16 mouse cellular contexts compared by ENCODE assay signal in the genomic region with DNA sequence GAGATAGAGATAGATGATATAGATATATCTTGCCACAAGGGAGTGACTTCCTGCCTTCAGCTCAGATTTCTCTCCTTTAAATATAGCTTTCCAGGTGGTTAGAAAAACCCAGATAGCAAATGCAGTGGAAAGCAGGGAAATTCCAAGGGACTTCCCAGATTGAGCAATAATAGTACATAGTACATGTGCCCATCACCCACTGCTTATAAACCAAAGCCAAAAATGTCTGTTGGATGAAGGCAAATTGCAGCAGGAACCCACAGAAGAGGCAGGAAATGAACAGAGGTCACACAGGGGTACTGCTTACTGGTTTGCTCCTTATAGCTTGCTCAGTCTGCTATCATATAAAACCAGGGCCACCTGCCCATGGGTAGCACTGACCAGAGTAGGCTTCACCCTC. TPM values are rescaled to one million over a fixed set of nuclear protein-coding genes. Genes with fewer than 3 reads are reported as not detected.
DNase-seq lines count a peak whose midpoint lies in the region; ATAC-seq and TF ChIP-seq lines count a peak whose summit lies in the region.
"Had no signal": no experiment of that assay in that cellular context is flagged by ENCODE, and none has a peak within 500 bp of the region (broad histone marks: within the 10 kb centered on the region; RNA-seq: fewer than 3 reads in every experiment).

No protein-coding gene starts in this region.

- no peak overlapping the region for H3K4me3 ChIP-seq in testis, adult 2 months (ENCODE audit: control insufficient read depth, low read depth, low read length)
- no peak overlapping the region for H3K4me3 ChIP-seq in stomach, postnatal 0 days (ENCODE audit: low read depth, low read length)
- H3K4me3 ChIP-seq in left cerebral cortex, adult 2 months = no peak overlapping the region
- H3K4me3 ChIP-seq: erythroblast, embryonic 14.5 days; myocyte had no signal

- 0 out of 2 replicates have a peak, but pooled peaks cover 5% of the 10 kb centered on the region for H3K9me3 ChIP-seq in stomach, postnatal 0 days (ENCODE audit: control insufficient read depth, low read length)

- H3K4me1 ChIP-seq in testis, adult 2 months (ENCODE audit: control insufficient read depth, insufficient read depth, low read length) = no peaks in the 10 kb centered on the region
- H3K4me1 ChIP-seq in stomach, postnatal 0 days (replicated peaks; ENCODE audit: control insufficient read depth, insufficient read depth) = peaks cover 8% of the 10 kb centered on the region

- peak; percentile 74 for ATAC-seq in inflammation-experienced regulatory T-cells, adult 6 months
- ATAC-seq in stomach, postnatal 0 days (ENCODE audit: low FRiP score, low TSS enrichment) = no peak

- H3K9ac ChIP-seq in stomach, postnatal 0 days (ENCODE audit: low read length) = no peak overlapping the region
- H3K9ac ChIP-seq: liver, embryonic 14.5 days had no signal

- TF ChIP-seq CTCF in testis, adult 2 months (IDR thresholded peaks at IDR 0.05; ENCODE audit: control insufficient read depth, insufficient read depth, insufficient replicate concordance, low read depth, low read length) = no peak
- TF ChIP-seq CTCF in stomach, postnatal 0 days (IDR thresholded peaks at IDR 0.05; ENCODE audit: low read depth) = no peak
- TF ChIP-seq CTCF in left cerebral cortex, adult 2 months (IDR thresholded peaks at IDR 0.05) = no peak

- H3K27me3 ChIP-seq in testis, adult 2 months (ENCODE audit: control insufficient read depth, insufficient read depth, low read length) = no peaks in the 10 kb centered on the region
- no peaks in the 10 kb centered on the region for H3K27me3 ChIP-seq in stomach, postnatal 0 days (ENCODE audit: control insufficient read depth, insufficient read depth, low read length)

- no peak overlapping the region for H3K4me2 ChIP-seq in stomach, postnatal 0 days (replicated peaks; ENCODE audit: low read depth)

- DNase-seq in testis, postnatal 14 days (ENCODE audit: low spot score) = no peak
- DNase-seq in NIH3T3 (ENCODE audit: low read depth) = peak; percentile 20
- DNase-seq in stomach, postnatal 0 days (ENCODE audit: low spot score) = no peak
- no peak for DNase-seq in ovary, adult 18-20 months (ENCODE audit: low spot score)
- no peak for DNase-seq in left cerebral cortex, adult 2 months (ENCODE audit: extremely low spot score in 1 of 2, low spot score in 2 of 2)
- DNase-seq in frontal cortex, postnatal 14 days (ENCODE audit: low spot score in 2 of 2) = no peak
- DNase-seq: adrenal gland, postnatal 14 days; heart, postnatal 4 days; kidney, adult 18-20 months; thymus, adult 18-20 months had no signal

- 0 out of 2 replicates have a peak overlapping the region, but pooled peaks have one; percentile 32 for H3K27ac ChIP-seq in testis, adult 2 months (ENCODE audit: control insufficient read depth, insufficient read depth, low read depth, low read length)
- H3K27ac ChIP-seq in stomach, postnatal 0 days (replicated peaks) = peak overlapping the region; percentile 31; the same call in 1 of the 2 replicates
- no peak overlapping the region for H3K27ac ChIP-seq in left cerebral cortex, adult 2 months
- H3K27ac ChIP-seq: liver, embryonic 14.5 days had no signal

- TF ChIP-seq POLR2A in testis, adult 2 months (IDR thresholded peaks at IDR 0.05; ENCODE audit: control insufficient read depth, low read depth, low read length) = no peak

- TF ChIP-seq EP300 in stomach, postnatal 0 days (optimal IDR thresholded peaks at IDR 0.05) = no peak

- H3K36me3 ChIP-seq in testis, adult 2 months (ENCODE audit: control insufficient read depth, insufficient read depth, low read length) = no peaks in the 10 kb centered on the region
- peaks cover 16% of the 10 kb centered on the region for H3K36me3 ChIP-seq in stomach, postnatal 0 days (ENCODE audit: control insufficient read depth, insufficient read depth, low read length)

- intact Hi-C loops in left cerebral cortex, adult 2 months (cut with DNase I) = no loop called here

RNA-seq across cellular contexts. Expression of gene Tmem176a, which starts 11.1 kb away (rescaled TPM):
- 18.5 and 19.1 TPM in 2 replicates for polyA plus RNA-seq in testis, adult 2 months (2012; rRNA removed)
- polyA plus RNA-seq in inflammation-experienced regulatory T-cells, adult 6 months (2017; shearing (Covaris generic)) = 10 to 100 TPM; 13.3 to 32.6 (median 28.4) TPM
- 131 and 134 TPM in 2 replicates for polyA plus RNA-seq in stomach, postnatal 0 days (2015; fragmentation: Nextera tagmentation; extraction: Ambion mirVana)
- total RNA-seq in left cerebral cortex, adult 2 months (2021) = 10 to 100 TPM; 27.9 to 34.0 TPM

RNA-seq across cellular contexts. Expression of gene Tmem176b, which starts 11.6 kb away (rescaled TPM):
- polyA plus RNA-seq in testis, adult 2 months (2012; rRNA removed) = 49.0 and 49.2 TPM in 2 replicates
- polyA plus RNA-seq in inflammation-experienced regulatory T-cells, adult 6 months (2017; shearing (Covaris generic)) = 10 to 100 TPM; 28.1 to 42.7 (median 29.5) TPM
- 245 and 254 TPM in 2 replicates for polyA plus RNA-seq in stomach, postnatal 0 days (2015; fragmentation: Nextera tagmentation; extraction: Ambion mirVana)
- 10 to 100 TPM; 50.5 to 51.6 TPM for total RNA-seq in left cerebral cortex, adult 2 months (2021)

RNA-seq across cellular contexts. Expression of gene Aoc1, which starts 43.0 kb away (rescaled TPM):
- 0.84 and 0.89 TPM in 2 replicates for polyA plus RNA-seq in testis, adult 2 months (2012; rRNA removed)
- polyA plus RNA-seq in inflammation-experienced regulatory T-cells, adult 6 months (2017; shearing (Covaris generic)) = not detected
- not detected in 2 replicates for polyA plus RNA-seq in stomach, postnatal 0 days (2015; fragmentation: Nextera tagmentation; extraction: Ambion mirVana)
- total RNA-seq in left cerebral cortex, adult 2 months (2021) = not detected
- total RNA-seq: adrenal gland, postnatal 14 days; heart, postnatal 4 days; left cerebral cortex, adult 8-10 months had no signal
- polyA plus RNA-seq: erythroblast, embryonic 14.5 days; liver, embryonic 14.5 days; myocyte had no signal

RNA-seq across cellular contexts. Expression of gene Gimap3, which starts 59.0 kb away (rescaled TPM):
- 0.17 and 0.42 TPM in 2 replicates for polyA plus RNA-seq in testis, adult 2 months (2012; rRNA removed)
- 1,000 to 10,000 TPM; 1,096 to 1,768 (median 1,751) TPM for polyA plus RNA-seq in inflammation-experienced regulatory T-cells, adult 6 months (2017; shearing (Covaris generic))
- 0.07 and 0.10 TPM in 2 replicates for polyA plus RNA-seq in stomach, postnatal 0 days (2015; fragmentation: Nextera tagmentation; extraction: Ambion mirVana)
- not detected for total RNA-seq in left cerebral cortex, adult 2 months (2021)
- total RNA-seq: left cerebral cortex, adult 8-10 months had no signal
- polyA plus RNA-seq: myocyte had no signal
